Mouse (Mus musculus) hindbrain, postnatal 0 days (tissue): Measurements from ENCODE around the gene Kif2a. TPM values are rescaled to one million over a fixed set of nuclear protein-coding genes. Genes with fewer than 3 reads are reported as not detected.
"Not testable (repeated sequence)": the region's sequence is repeated elsewhere in the genome, so short reads cannot be mapped to it uniquely, and the experiment has no call there.

Source experiments
- ATAC-seq: fragments of 200-750 bp; cut with Nextera tagmentation; 2 replicates; pipeline ENCODE4 v1.8.0; 2017; ENCODE audit warnings: mild to moderate bottlenecking, moderate TSS enrichment, moderate library complexity
- DNase-seq: peaks from one replicate; pipeline ENCODE4 v3.0.0-alpha.2; 2015; ENCODE audit warnings: low spot score
- H3K27ac ChIP-seq: fragments of 300-500 bp; sonication (generic); 2 replicates; pipeline ENCODE4 v1.5.1; 2014; ENCODE audit warnings: mild to moderate bottlenecking
- H3K27me3 ChIP-seq: fragments of 300-500 bp; sonication (generic); 2 replicates; pipeline ENCODE4 v1.6.1; 2014; ENCODE audit warnings: low read length, mixed read lengths; ENCODE audit not compliant: insufficient read depth
- H3K36me3 ChIP-seq: fragments of 300-500 bp; sonication (generic); 2 replicates; pipeline ENCODE4 v1.6.1; 2014; ENCODE audit warnings: low read length, mixed read lengths; ENCODE audit not compliant: insufficient read depth
- H3K4me1 ChIP-seq: fragments of 300-500 bp; sonication (generic); 2 replicates; pipeline ENCODE4 v1.6.1; 2014; ENCODE audit warnings: antibody characterized with exemption, low read length, mixed read lengths; ENCODE audit not compliant: insufficient read depth
- H3K4me2 ChIP-seq: fragments of 300-500 bp; sonication (generic); 2 replicates; pipeline ENCODE4 v1.6.1; 2014; ENCODE audit warnings: low read depth, mild to moderate bottlenecking, low read length, moderate library complexity, mixed read lengths
- H3K4me3 ChIP-seq: fragments of 300-500 bp; sonication (generic); 2 replicates; pipeline ENCODE4 v1.5.1; 2014; ENCODE audit warnings: low read length
- H3K9ac ChIP-seq: fragments of 300-500 bp; sonication (generic); replicated peaks from 2 replicates; pipeline ENCODE4 v1.6.1; 2014; ENCODE audit warnings: mild to moderate bottlenecking, low read length, moderate library complexity, mixed read lengths
- H3K9me3 ChIP-seq: fragments of 300-500 bp; sonication (generic); 2 replicates; pipeline ENCODE4 v1.6.1; 2016; ENCODE audit warnings: low read length, mixed read lengths
- CTCF ChIP-seq: IDR thresholded peaks from 2 replicates; pipeline ENCODE4 v1.5.1; 2016; ENCODE audit warnings: antibody characterized with exemption, control low read depth, low read depth
- WGBS: fragments of 180-500 bp; shearing (Covaris S2); extraction: QIAGEN DNeasy Blood & Tissue Kit; methylation state at CpG from one replicate; pipeline ENCODE4 v1.1.7; 2014; 5-methylcytosine and 5-hydroxymethylcytosine counted together
- polyA plus RNA-seq: library from polyadenylated mRNA; unstranded; fragments of >200 nt; fragmentation: Nextera tagmentation; extraction: Ambion mirVana; gene quantifications from 2 replicates; pipeline ENCODE4 v1.2.1, GENCODE M21; 2015
- total RNA-seq: library from RNA; depleted of rRNA; stranded (reverse); fragments of >200 nt; gene quantifications from 2 replicates; pipeline ENCODE4 v1.2.3, GENCODE M21; 2014

Gene Kif2a
- total and polyA plus RNA-seq, 2 experiments from 2014 or later: 23.7 to 102 TPM

DNA sequence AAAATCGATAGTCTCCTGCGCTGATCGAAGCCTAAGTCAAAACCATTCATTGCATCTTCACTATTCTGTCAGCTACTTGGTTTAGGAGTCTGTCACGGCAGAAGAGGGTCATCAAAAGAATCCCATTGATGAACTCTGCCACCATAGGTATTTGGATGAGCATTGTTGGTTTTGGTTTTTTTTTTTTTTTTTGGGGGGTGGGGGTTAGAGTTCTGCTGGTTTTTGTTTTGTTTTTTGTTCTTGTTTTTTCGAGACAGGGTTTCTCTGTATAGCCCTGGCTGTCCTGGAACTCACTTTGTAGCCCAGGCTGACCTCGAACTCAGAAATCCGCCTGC, 84.8 kb downstream of the Kif2a start:
- H3K4me3 ChIP-seq: peak overlapping the region; percentile 99
- no peaks in the 10 kb centered on the region for H3K9me3 ChIP-seq
- H3K4me1 ChIP-seq: peaks cover 4% of the 10 kb centered on the region; the same call in 1 of the 2 replicates
- DNase-seq (no peak), ATAC-seq (no peak)
- no peaks in the 10 kb centered on the region for H3K36me3 ChIP-seq
- H3K27ac ChIP-seq: no peak overlapping the region
- 20% methylated on average over 7 of the region's 7 CpGs for WGBS
- TF ChIP-seq CTCF: no peak
- H3K4me2 ChIP-seq: peak overlapping the region; percentile 75
- no peak overlapping the region for H3K9ac ChIP-seq
- no peaks in the 10 kb centered on the region for H3K27me3 ChIP-seq

DNA sequence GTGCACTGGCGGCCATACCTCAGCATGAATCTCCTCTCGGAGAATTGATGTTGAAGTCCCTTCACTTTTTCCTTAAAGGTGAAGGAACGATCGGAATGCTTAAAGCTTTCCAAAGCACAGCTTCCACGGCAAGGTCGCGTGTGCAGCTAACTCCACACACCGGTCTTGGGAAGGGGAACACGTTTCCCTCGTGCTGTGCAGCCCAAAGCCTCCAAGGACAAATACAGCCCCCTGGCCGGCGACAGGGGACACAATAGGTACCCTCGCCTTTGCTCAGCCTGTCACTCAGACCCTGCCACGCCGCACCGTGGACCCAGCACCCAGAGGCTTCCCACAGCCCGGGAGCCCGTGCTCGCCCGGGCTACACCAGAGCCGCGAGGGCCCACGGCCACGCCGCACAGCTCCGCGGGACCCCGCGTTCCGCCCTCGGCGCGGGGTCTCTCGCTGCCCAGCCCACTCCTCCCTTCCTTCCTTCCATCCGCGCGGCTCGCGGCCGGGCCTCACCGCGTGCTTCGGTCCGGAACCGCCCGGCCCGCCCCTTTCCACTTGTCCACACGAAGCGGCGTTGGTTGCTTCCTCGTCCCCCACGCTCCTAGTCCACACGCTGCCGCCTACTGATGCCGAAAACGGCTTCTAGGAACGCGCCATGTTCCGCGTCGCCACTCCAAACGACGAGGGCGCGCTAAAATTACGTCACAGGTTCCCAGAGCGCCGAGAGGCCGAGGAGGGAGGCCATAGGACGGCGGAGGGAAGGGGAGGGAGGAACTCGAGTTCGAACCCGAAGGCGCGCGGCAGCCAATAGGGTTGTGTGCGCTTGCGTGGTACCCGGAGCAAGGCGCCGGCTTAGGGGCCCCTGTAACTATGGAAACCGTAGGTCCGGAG, 85.4 kb downstream of the Kif2a start, which contains the start of gene Ipo11:
Gene Ipo11 (minus strand): TSS at position 703 of the 882 bp plus-strand sequence.
- DNase-seq (peak; percentile 99), ATAC-seq (peak; percentile 97)
- Histone ChIP-seq H3K9ac (peak within 1 kb of the TSS; percentile 82), H3K36me3 (no peaks in the 10 kb centered on the region), H3K4me2 (peak within 1 kb of the TSS; percentile 75), H3K27me3 (no peaks in the 10 kb centered on the region), H3K4me1 (peaks cover 4% of the 10 kb centered on the region; the same call in 1 of the 2 replicates), H3K27ac (peak within 1 kb of the TSS; percentile 88), H3K9me3 (no peaks in the 10 kb centered on the region), H3K4me3 (peak within 1 kb of the TSS; percentile 99)
- no peak for TF ChIP-seq CTCF
- WGBS: under 1% methylated on average over 81 of the region's 84 CpGs

DNA sequence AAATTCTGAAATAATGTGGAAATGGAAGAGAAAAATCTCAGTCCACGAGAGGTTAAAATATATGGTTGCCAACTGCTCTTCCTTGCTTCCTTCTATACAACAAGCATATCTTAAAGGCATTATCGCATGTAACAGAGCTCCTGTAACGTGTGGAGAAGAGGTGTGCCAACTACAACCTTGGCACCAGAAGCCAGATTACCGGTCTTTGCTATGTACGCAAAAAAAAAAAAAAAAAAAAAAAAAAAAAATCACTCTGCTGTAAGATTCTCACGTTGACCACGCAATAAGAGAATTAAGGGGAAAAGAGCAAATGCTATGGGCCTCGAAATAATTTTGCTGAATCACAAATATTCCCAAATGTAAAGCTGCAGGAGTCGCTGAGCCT, 86.1 kb downstream of the Kif2a start:
- peak overlapping the region; percentile 82 for H3K9ac ChIP-seq
- 10% methylated on average over 9 of the region's 9 CpGs for WGBS
- peak overlapping the region; percentile 75 for H3K4me2 ChIP-seq
- peak overlapping the region; percentile 88; the same call in 1 of the 2 replicates for H3K27ac ChIP-seq
- no peaks in the 10 kb centered on the region for H3K36me3 ChIP-seq
- H3K9me3 ChIP-seq: no peaks in the 10 kb centered on the region
- H3K4me3 ChIP-seq: peak overlapping the region; percentile 99
- H3K4me1 ChIP-seq: peaks cover 4% of the 10 kb centered on the region; the same call in 1 of the 2 replicates
- no peak for TF ChIP-seq CTCF
- no peaks in the 10 kb centered on the region for H3K27me3 ChIP-seq
- ATAC-seq (no peak; the same call in 1 of the 2 replicates), DNase-seq (peak; percentile 4)

DNA sequence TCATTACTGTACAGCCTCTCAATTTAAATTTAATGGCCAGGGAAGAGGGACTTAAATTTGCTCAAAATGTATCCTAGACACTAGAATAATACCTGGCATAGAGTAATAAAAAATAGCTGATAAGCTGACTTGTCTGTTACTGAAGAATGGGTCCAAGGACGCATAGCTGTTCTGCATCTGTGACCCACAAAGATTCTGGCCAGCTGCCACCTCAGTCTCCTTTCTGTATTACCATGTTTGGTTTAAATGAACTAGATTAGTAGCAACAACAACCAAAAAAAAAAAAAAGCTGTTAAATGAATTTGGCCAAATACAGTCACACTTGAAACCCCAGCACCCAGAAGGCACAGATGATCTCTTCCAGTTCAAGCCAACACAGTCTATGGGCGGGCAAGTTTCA, 92.7 kb downstream of the Kif2a start:
- Histone ChIP-seq H3K27me3 (no peaks in the 10 kb centered on the region), H3K9me3 (no peaks in the 10 kb centered on the region), H3K4me2 (no peak overlapping the region), H3K9ac (no peak overlapping the region), H3K4me3 (no peak overlapping the region), H3K27ac (no peak overlapping the region), H3K4me1 (no peaks in the 10 kb centered on the region), H3K36me3 (no peaks in the 10 kb centered on the region)
- WGBS: 92% methylated on average over 2 of the region's 2 CpGs
- TF ChIP-seq CTCF: no peak
- DNase-seq: no peak
- ATAC-seq: no peak

DNA sequence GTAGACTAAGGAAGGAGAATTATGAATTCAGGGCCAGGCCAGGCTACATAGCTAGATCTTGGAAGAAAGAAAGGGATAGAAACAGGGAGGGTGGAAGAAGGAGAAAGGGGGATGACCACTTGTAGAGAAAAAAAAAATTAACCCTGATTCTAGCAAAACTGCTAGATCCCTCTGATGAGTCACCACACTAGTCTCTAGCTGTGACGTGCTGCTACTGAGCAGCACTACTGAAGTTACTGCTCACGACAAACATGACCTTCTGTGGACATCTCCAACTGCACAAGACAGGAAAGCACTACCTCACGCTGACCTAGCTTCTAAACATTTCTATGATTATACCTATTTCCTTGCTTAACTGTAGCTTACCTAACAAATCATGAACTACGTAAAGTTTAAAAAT, 93.6 kb downstream of the Kif2a start:
- Histone ChIP-seq H3K9me3 (no peaks in the 10 kb centered on the region), H3K4me1 (no peaks in the 10 kb centered on the region), H3K36me3 (no peaks in the 10 kb centered on the region), H3K9ac (no peak overlapping the region), H3K27ac (no peak overlapping the region), H3K4me3 (no peak overlapping the region), H3K4me2 (no peak overlapping the region), H3K27me3 (no peaks in the 10 kb centered on the region)
- 97% methylated on average over 4 of the region's 4 CpGs for WGBS
- DNase-seq: no peak
- ATAC-seq: no peak
- TF ChIP-seq CTCF: no peak

DNA sequence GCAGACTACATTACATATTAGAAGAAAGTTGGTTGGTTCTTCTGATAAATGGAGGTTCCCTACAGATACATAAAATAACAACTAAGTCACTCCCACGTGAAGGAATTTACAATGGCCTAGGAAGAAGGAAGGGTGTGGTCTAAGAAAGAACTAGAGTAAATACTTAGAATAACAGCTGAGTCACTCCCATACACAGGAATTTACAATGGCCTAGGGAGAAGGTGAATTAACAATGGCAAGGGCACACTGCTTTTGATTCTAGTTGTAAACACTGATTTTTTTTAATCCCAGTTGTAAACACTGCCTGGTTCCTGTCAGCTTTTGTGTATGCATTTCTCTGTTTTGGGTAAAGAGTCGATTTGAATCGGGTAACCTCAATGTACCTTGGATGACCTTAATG, 96.0 kb downstream of the Kif2a start:
- H3K9ac ChIP-seq, H3K9me3 ChIP-seq, H3K4me2 ChIP-seq, ATAC-seq, H3K27me3 ChIP-seq, H3K27ac ChIP-seq, DNase-seq, H3K36me3 ChIP-seq, H3K4me3 ChIP-seq, H3K4me1 ChIP-seq: not testable (repeated sequence)
- 98% methylated on average over 3 of the region's 3 CpGs for WGBS

DNA sequence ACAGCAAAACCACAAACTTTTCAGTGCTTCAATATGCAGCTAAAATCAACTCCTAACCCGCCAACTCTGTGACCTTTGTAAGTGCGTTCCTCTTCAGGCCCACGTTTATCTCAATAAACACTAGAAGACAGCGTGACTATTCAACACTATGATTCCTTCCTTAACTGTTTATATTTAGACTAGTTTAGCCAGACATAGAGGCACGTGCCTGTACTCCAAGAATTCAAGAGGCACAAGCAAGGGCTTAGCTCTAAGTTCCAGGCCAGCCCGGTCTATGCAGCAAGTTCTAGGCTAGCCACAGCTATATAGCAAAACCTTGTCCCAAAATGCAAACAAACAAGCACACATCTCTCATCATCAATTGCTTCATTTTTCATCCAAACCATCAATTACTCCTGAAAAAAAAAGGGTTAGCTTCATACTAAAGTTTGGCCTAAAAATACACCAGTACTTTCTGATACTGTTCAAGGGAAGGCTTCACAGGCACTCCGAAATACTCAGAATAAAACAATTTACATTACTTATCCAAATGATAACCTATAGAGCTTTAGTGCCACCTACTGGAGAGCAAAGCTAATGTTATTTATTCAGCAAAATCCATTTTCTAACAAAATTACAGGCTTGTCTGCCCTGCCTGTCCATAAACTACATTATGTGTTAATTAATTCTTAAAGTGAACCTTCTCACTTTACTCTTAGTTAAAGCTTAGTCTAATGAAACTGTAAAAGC, 103.4 kb downstream of the Kif2a start:
- TF ChIP-seq CTCF: peak; percentile 73
- Histone ChIP-seq H3K27me3 (no peaks in the 10 kb centered on the region), H3K9me3 (no peaks in the 10 kb centered on the region), H3K9ac (no peak overlapping the region), H3K4me3 (no peak overlapping the region), H3K4me2 (no peak overlapping the region), H3K36me3 (peaks cover 7% of the 10 kb centered on the region; the same call in 1 of the 2 replicates), H3K27ac (no peak overlapping the region), H3K4me1 (no peaks in the 10 kb centered on the region)
- ATAC-seq (no peak), DNase-seq (peak; percentile 88)
- 81% methylated on average over 7 of the region's 7 CpGs for WGBS
